Mouse (Mus musculus): ENCODE results near the gene Naip2. TPM values are rescaled to one million over a fixed set of nuclear protein-coding genes. Genes with fewer than 3 reads are reported as not detected.

Naip2 gene
- polyA plus RNA-seq, 1 experiment: 0.46 TPM

DNA sequence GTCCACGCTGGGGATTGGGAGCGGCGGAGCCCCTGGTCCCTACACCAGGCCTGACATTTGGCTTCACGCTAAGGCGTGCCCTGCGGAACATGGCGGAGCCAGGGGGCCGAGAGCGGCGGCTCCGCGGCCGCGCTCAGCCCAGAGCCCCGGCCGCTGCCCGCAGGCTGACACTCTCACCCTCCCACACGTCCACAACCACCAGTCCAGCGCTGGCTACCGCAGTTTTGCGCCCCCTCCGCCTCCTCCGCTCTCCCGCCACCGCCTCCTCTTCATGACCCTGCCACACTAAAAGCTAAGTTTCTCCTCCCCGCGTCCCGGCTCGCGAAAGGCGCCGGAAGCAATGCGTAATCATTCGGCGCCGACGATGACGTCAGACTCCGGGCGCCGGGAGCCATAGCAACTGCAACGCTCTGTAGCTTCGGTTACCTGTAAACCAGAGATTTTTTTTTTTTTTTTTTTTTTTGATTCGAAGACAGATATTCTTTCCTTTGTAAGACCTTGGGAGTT is 98.1 kb downstream of the Naip2 start, which contains the start of gene Bdp1:
Gene Bdp1 (minus strand): TSS at position 323 of the 507 bp plus-strand sequence.
- Histone ChIP-seq H3K4me1 (ENCODE audit: control insufficient read depth, insufficient read depth, low read length) (peaks cover 3% of the 10 kb centered on the region), H3K27ac (ENCODE audit: insufficient read depth, low read length) (peak within 1 kb of the TSS; percentile 86), H3K4me3 (ENCODE audit: insufficient read depth, low read length) (peak within 1 kb of the TSS; percentile 84)
- no peak for TF ChIP-seq CTCF (IDR thresholded peaks at IDR 0.05; ENCODE audit: extremely low read depth, insufficient read depth, low read length)
- TF ChIP-seq POLR2A (IDR thresholded peaks at IDR 0.05; ENCODE audit: extremely low read depth, insufficient read depth, low read length): peak; percentile 72

DNA sequence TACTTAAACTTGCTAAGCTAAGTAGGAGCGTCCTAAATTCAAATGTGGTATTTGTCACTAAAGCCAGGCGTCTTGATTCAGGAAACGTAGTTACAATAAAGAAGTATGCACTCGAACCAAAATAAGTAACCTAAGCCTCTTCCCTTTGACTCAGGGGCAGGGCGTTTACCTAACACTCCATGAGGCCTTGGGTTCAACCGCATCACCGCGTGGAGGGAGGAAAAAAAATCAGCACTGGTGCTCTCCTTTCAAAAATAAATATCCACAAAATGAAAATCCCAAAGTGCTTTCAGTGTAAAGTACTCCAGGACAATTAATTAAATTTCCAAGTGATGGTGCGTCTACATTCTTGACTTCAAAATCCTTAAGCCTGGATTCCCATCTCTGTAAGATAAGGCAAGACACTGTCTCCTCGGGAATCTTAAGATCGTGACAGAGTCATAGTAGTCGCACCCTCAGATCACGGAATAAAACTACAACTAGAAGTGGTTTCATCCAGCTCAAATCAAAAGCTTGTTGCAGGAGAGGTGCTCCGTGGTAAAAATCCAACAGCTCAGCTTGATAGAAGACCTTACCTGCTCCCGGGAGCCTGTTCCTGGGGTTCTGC is 98.7 kb downstream of the Naip2 start:
- peak overlapping the region; percentile 84 for H3K4me3 ChIP-seq (ENCODE audit: insufficient read depth, low read length)
- TF ChIP-seq POLR2A (IDR thresholded peaks at IDR 0.05; ENCODE audit: extremely low read depth, insufficient read depth, low read length) (no peak), CTCF (IDR thresholded peaks at IDR 0.05; ENCODE audit: extremely low read depth, insufficient read depth, low read length) (no peak)
- peak overlapping the region; percentile 86; the same call in 1 of the 2 replicates for H3K27ac ChIP-seq (ENCODE audit: insufficient read depth, low read length)
- H3K4me1 ChIP-seq (ENCODE audit: control insufficient read depth, insufficient read depth, low read length): peaks cover 3% of the 10 kb centered on the region

DNA sequence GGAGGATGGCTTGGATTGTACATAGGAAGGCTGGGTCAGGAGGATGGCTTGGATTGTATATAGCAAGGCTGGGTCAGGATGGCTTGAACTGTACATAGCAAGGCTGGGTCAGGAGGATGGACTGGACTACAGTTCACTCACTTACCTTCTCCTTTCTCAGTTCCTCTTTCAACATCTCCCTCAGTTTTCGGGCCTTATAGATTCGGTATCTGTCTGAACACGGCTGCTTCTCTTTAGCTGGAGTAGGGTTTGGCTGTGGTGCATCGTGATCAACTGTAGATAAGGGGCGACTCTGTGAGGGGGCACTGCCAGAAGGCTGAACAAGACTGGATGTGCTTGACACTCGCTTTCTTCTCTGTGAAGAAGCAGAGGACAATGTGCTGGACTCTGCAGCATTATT is 103.1 kb downstream of the Naip2 start:
- Histone ChIP-seq H3K4me3 (ENCODE audit: insufficient read depth, low read length) (no peak overlapping the region), H3K4me1 (ENCODE audit: control insufficient read depth, insufficient read depth, low read length) (peaks cover 3% of the 10 kb centered on the region), H3K27ac (ENCODE audit: insufficient read depth, low read length) (no peak overlapping the region)
- TF ChIP-seq POLR2A (IDR thresholded peaks at IDR 0.05; ENCODE audit: extremely low read depth, insufficient read depth, low read length) (no peak), CTCF (IDR thresholded peaks at IDR 0.05; ENCODE audit: extremely low read depth, insufficient read depth, low read length) (no peak)

Other genes starting within 250 kb of the Naip2 start
- 17.5 and 17.6 TPM in 2 replicates for gene Mccc2, start 186.5 kb downstream of the Naip2 start, polyA plus RNA-seq (2012; rRNA removed)
- gene Bdp1, start 98.0 kb downstream of the Naip2 start, polyA plus RNA-seq (2012; rRNA removed): 16.5 and 16.8 TPM in 2 replicates
- gene Serf1, start 94.1 kb downstream of the Naip2 start, polyA plus RNA-seq (2012; rRNA removed): 35.9 and 36.9 TPM in 2 replicates
- gene Smn1, start 77.2 kb downstream of the Naip2 start, polyA plus RNA-seq (2012; rRNA removed): 33.5 and 41.8 TPM in 2 replicates
- gene Naip5, start 44.2 kb upstream of the Naip2 start, polyA plus RNA-seq (2012; rRNA removed): 0.81 and 1.1 TPM in 2 replicates
- gene Naip6, start 115.6 kb upstream of the Naip2 start, polyA plus RNA-seq (2012; rRNA removed): 0.51 and 0.61 TPM in 2 replicates

Measured in cortical plate, adult 2 months (tissue).